Mouse (Mus musculus) frontal cortex, postnatal 14 days (tissue): Measurements from ENCODE around the gene Edn1.

Experiments used
- DNase-seq, 2 experiments: peaks; one replicate each; pipeline ENCODE4 v3.0.0; 2022; ENCODE audit warnings: low spot score in 2 of 2

Edn1 gene

GRCm38 (mm10) chr13:42301161-42301721 lies at the start of gene Edn1:
TSS of gene Edn1 (plus strand) at chr13:42301476.
- peak in 1 of 2 experiments; percentile 30 for DNase-seq

GRCm38 (mm10) chr13:42253821-42254220 lies 47.5 kb upstream of the Edn1 start:
- no peak for DNase-seq

GRCm38 (mm10) chr13:42255105-42255504 lies 46.2 kb upstream of the Edn1 start:
- no peak for DNase-seq

- no peak for DNase-seq
Observed at GRCm38 (mm10) chr13:42258422-42258821, 42.9 kb upstream of the Edn1 start.

GRCm38 (mm10) chr13:42260667-42261066 lies 40.6 kb upstream of the Edn1 start:
- no peak for DNase-seq

- DNase-seq, result no peak
Observed at GRCm38 (mm10) chr13:42270051-42270450, 31.2 kb upstream of the Edn1 start.

GRCm38 (mm10) chr13:42276774-42277454 lies 24.4 kb upstream of the Edn1 start:
- DNase-seq, result no peak

- no peak for DNase-seq
Observed at GRCm38 (mm10) chr13:42277751-42278150, 23.5 kb upstream of the Edn1 start.

GRCm38 (mm10) chr13:42285896-42286295 lies 15.4 kb upstream of the Edn1 start:
- DNase-seq, result no peak

GRCm38 (mm10) chr13:42286768-42287167 lies 14.5 kb upstream of the Edn1 start:
- DNase-seq, result no peak

- no peak for DNase-seq
Observed at GRCm38 (mm10) chr13:42292593-42292992, 8.7 kb upstream of the Edn1 start.

GRCm38 (mm10) chr13:42298302-42298701 lies 3.0 kb upstream of the Edn1 start:
- DNase-seq, result no peak

- DNase-seq, result no peak
Observed at GRCm38 (mm10) chr13:42298766-42299165, 2.5 kb upstream of the Edn1 start.

GRCm38 (mm10) chr13:42300567-42300966 lies 709 bp upstream of the Edn1 start:
- DNase-seq, result peak; percentile 49 to 77

- no peak for DNase-seq
Observed at GRCm38 (mm10) chr13:42301961-42302861, 935 bp downstream of the Edn1 start.

- DNase-seq, result no peak
Observed at GRCm38 (mm10) chr13:42303180-42303929, 2.1 kb downstream of the Edn1 start.

GRCm38 (mm10) chr13:42304139-42304538 lies 2.9 kb downstream of the Edn1 start:
- DNase-seq, result no peak

GRCm38 (mm10) chr13:42306870-42307800 lies 5.9 kb downstream of the Edn1 start:
- no peak for DNase-seq

GRCm38 (mm10) chr13:42308368-42309103 lies 7.3 kb downstream of the Edn1 start:
- no peak for DNase-seq

- DNase-seq, result no peak
Observed at GRCm38 (mm10) chr13:42309804-42310203, 8.5 kb downstream of the Edn1 start.
